Mouse (Mus musculus): Measurements from ENCODE around the gene Ston1.

- TF ChIP-seq CTCF (IDR thresholded peaks at IDR 0.05; ENCODE audit: borderline replicate concordance, control insufficient read depth, extremely low read depth, insufficient read depth, low read length, poor library complexity) (no peak), POLR2A (IDR thresholded peaks at IDR 0.05; ENCODE audit: control insufficient read depth, extremely low read depth, insufficient read depth, low read length, poor library complexity) (no peak)
Measured at GRCm38 (mm10) chr17:88641012-88641411, 43.5 kb downstream of the Ston1 start.
